Mouse (Mus musculus): ENCODE data around the gene Sele. TPM values are rescaled to one million over a fixed set of nuclear protein-coding genes. Genes with fewer than 3 reads are reported as not detected.

The Sele gene
- total and polyA plus RNA-seq, 3 experiments, result not detected

GRCm38 (mm10) chr1:164061278-164061677 lies 13.2 kb downstream of the Sele start (continued):
- TF ChIP-seq USF1 (IDR thresholded peaks at IDR 0.05; ENCODE audit: low read depth, low read length) (no peak), USF2 (IDR thresholded peaks at IDR 0.05; ENCODE audit: borderline replicate concordance in 1 of 2, insufficient read depth in 1 of 2, low read depth in 1 of 2, low read length in 2 of 2) (no peak), ZC3H11A (IDR thresholded peaks at IDR 0.05; ENCODE audit: low read depth, low read length) (peak; percentile 57)

DNA sequence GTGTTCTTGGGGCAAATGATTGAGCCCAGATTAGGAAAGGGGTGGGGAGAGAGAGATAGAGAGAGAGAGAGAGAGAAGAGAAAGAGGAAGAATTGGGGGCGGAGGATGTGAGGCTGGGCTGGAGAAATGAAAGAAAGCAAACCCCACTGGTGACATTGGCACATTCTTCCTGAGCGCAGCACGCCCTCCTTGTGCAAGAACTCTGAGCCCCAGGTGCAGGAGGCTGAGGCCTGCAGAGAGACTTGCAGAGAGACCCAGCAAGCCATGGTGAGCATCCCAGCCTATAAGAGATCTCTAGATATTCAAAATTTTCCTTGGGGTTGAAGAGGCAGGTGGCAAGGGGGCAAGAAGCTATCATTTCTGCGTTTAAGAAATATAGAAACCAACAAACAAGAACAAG lies 13.9 kb downstream of the Sele start, which contains the start of gene Sell:
Gene Sell, plus strand, starts transcription at position 58 of the 400 bp plus-strand sequence.
- Histone ChIP-seq H3K9me3 (replicated peaks; ENCODE audit: insufficient read depth, low read length) (no peaks in the 10 kb centered on the region), H3K9ac (ENCODE audit: control insufficient read depth, low read depth, low read length, poor library complexity, severe bottlenecking) (no peak within 1 kb of the TSS), H3K79me2 (ENCODE audit: control insufficient read depth, insufficient read depth, low read length, poor library complexity) (no peaks in the 10 kb centered on the region), H3K4me3 (ENCODE audit: control insufficient read depth in 1 of 2, insufficient read depth in 1 of 2, low read depth in 2 of 2, low read length in 2 of 2) (no peak within 1 kb of the TSS), H3K27ac (ENCODE audit: control insufficient read depth, low read depth, low read length) (no peak within 1 kb of the TSS), H3K4me1 (ENCODE audit: control insufficient read depth in 1 of 2, insufficient read depth in 2 of 2, low read length in 2 of 2) (peaks cover 3 to 4% of the 10 kb centered on the region in 2 experiments; a peak in 3 of 4 replicates), H3K36me3 (ENCODE audit: control insufficient read depth in 1 of 2, insufficient read depth in 2 of 2, low read length in 2 of 2) (no peaks in the 10 kb centered on the region), H3K27me3 (ENCODE audit: control insufficient read depth in 1 of 2, insufficient read depth in 2 of 2, low read length in 2 of 2) (no peaks in the 10 kb centered on the region; a peak in 1 of 4 replicates)
- TF ChIP-seq TAL1 (IDR thresholded peaks at IDR 0.05; ENCODE audit: low read length) (no peak), RCOR1 (IDR thresholded peaks at IDR 0.05; ENCODE audit: low read depth, low read length) (no peak)
- no peak for DNase-seq (ENCODE audit: low read depth, low spot score)

- Histone ChIP-seq H3K4me1 (ENCODE audit: control insufficient read depth in 1 of 2, insufficient read depth in 2 of 2, low read length in 2 of 2) (peaks cover 3 to 4% of the 10 kb centered on the region in 2 experiments; a peak in 3 of 4 replicates), H3K27me3 (ENCODE audit: control insufficient read depth in 1 of 2, insufficient read depth in 2 of 2, low read length in 2 of 2) (no peaks in the 10 kb centered on the region; a peak in 2 of 4 replicates), H3K27ac (ENCODE audit: control insufficient read depth, low read depth, low read length) (no peak overlapping the region), H3K9me3 (replicated peaks; ENCODE audit: insufficient read depth, low read length) (no peaks in the 10 kb centered on the region), H3K4me3 (ENCODE audit: control insufficient read depth in 1 of 2, insufficient read depth in 1 of 2, low read depth in 2 of 2, low read length in 2 of 2) (no peak overlapping the region), H3K36me3 (ENCODE audit: control insufficient read depth in 1 of 2, insufficient read depth in 2 of 2, low read length in 2 of 2) (no peaks in the 10 kb centered on the region), H3K9ac (ENCODE audit: control insufficient read depth, low read depth, low read length, poor library complexity, severe bottlenecking) (no peak overlapping the region), H3K79me2 (ENCODE audit: control insufficient read depth, insufficient read depth, low read length, poor library complexity) (no peaks in the 10 kb centered on the region)
- DNase-seq (ENCODE audit: low read depth, low spot score), result no peak
- no peak for TF ChIP-seq CHD1 (IDR thresholded peaks at IDR 0.05; ENCODE audit: low read depth, low read length)
- TF ChIP-seq ZMIZ1 (IDR thresholded peaks at IDR 0.05; ENCODE audit: low read depth, low read length), result no peak
- TF ChIP-seq MAX (IDR thresholded peaks at IDR 0.05; ENCODE audit: low read length), result no peak
- no peak for TF ChIP-seq MEF2A (IDR thresholded peaks at IDR 0.05; ENCODE audit: extremely low read depth, insufficient replicate concordance, low read depth, low read length, poor library complexity, severe bottlenecking)
- TF ChIP-seq USF2 (IDR thresholded peaks at IDR 0.05; ENCODE audit: borderline replicate concordance in 1 of 2, insufficient read depth in 1 of 2, low read depth in 1 of 2, low read length in 2 of 2), result no peak
- no peak for TF ChIP-seq MAFK (IDR thresholded peaks at IDR 0.05; ENCODE audit: borderline replicate concordance, low read depth, low read length)
- no peak for TF ChIP-seq EP300 (IDR thresholded peaks at IDR 0.05; ENCODE audit: low read depth in 1 of 2, low read length in 2 of 2)
- TF ChIP-seq KAT2A (conservative IDR thresholded peaks at IDR 0.05; ENCODE audit: low read depth, low read length), result no peak
- TF ChIP-seq MYB (IDR thresholded peaks at IDR 0.05; ENCODE audit: low read depth, low read length), result no peak
- no peak for TF ChIP-seq HCFC1 (IDR thresholded peaks at IDR 0.05; ENCODE audit: low read depth, low read length)
- no peak for TF ChIP-seq SMC3 (IDR thresholded peaks at IDR 0.05; ENCODE audit: low read depth, low read length)
- no peak for TF ChIP-seq MYC (IDR thresholded peaks at IDR 0.05; ENCODE audit: low read depth, low read length)
- no peak for TF ChIP-seq RCOR1 (IDR thresholded peaks at IDR 0.05; ENCODE audit: low read depth, low read length)
- TF ChIP-seq NRF1 (IDR thresholded peaks at IDR 0.05; ENCODE audit: insufficient read depth, low read depth, low read length, poor library complexity, severe bottlenecking), result no peak
- no peak for TF ChIP-seq CTCF (IDR thresholded peaks at IDR 0.05 in 2 of 3, conservative IDR thresholded peaks at IDR 0.05 in 1 of 3; ENCODE audit: control insufficient read depth in 1 of 3, insufficient read depth in 1 of 3, low read depth in 2 of 3, low read length in 3 of 3, poor library complexity in 1 of 3, severe bottlenecking in 1 of 3)
- no peak for TF ChIP-seq MAZ (IDR thresholded peaks at IDR 0.05; ENCODE audit: low read depth, low read length)
- no peak for TF ChIP-seq E2F4 (IDR thresholded peaks at IDR 0.05; ENCODE audit: borderline replicate concordance, low read depth, low read length)
- no peak for TF ChIP-seq SIN3A (IDR thresholded peaks at IDR 0.05; ENCODE audit: low read length)
These were observed 14.8 kb downstream of the Sele start for GRCm38 (mm10) chr1:164062856-164063255.
